Mouse (Mus musculus) ES-E14 (cell line): ENCODE results near the gene Shisa9. TPM values are rescaled to one million over a fixed set of nuclear protein-coding genes. Genes with fewer than 3 reads are reported as not detected.

Experiments
- DNase-seq: peaks from one replicate; pipeline ENCODE4 v3.0.0-alpha.2; 2013; ENCODE audit warnings: low read depth, low spot score
- H3K27ac ChIP-seq: 2 replicates; pipeline ENCODE4 v1.5.1; 2012; ENCODE audit warnings: low read depth, mild to moderate bottlenecking, low read length, moderate library complexity, mixed read lengths; ENCODE audit not compliant: poor library complexity, insufficient read depth, severe bottlenecking
- H3K36me3 ChIP-seq: 2 replicates; pipeline ENCODE4 v1.6.1; 2012; ENCODE audit warnings: mild to moderate bottlenecking, low read length, moderate library complexity, mixed read lengths; ENCODE audit not compliant: control insufficient read depth, poor library complexity, insufficient read depth, severe bottlenecking
- H3K4me1 ChIP-seq, 2 experiments: fragments of 150-350 bp in 1 of 2; sonication (generic) in 1 of 2; 2 replicates each; pipeline ENCODE4 v1.6.1; 2012; ENCODE audit warnings: low read length in 2 of 2, mild to moderate bottlenecking in 1 of 2, mixed read lengths in 1 of 2; ENCODE audit not compliant: control insufficient read depth in 2 of 2, insufficient read depth in 2 of 2, poor library complexity in 1 of 2
- H3K4me3 ChIP-seq, 2 experiments: fragments of 150-350 bp in 1 of 2; sonication (generic) in 1 of 2; 2 replicates each; pipeline ENCODE4 v1.5.1; 2012; ENCODE audit warnings: low read length in 2 of 2, low read depth in 1 of 2, mild to moderate bottlenecking in 1 of 2, mixed read lengths in 1 of 2; ENCODE audit not compliant: insufficient read depth in 1 of 2, poor library complexity in 1 of 2, severe bottlenecking in 1 of 2
- H3K9ac ChIP-seq: 2 replicates; pipeline ENCODE4 v1.6.1; 2012; ENCODE audit warnings: low read depth, mild to moderate bottlenecking, low read length, mixed read lengths; ENCODE audit not compliant: poor library complexity, insufficient read depth, severe bottlenecking
- H3K9me3 ChIP-seq: fragments of 150-350 bp; sonication (generic); 2 replicates; pipeline ENCODE4 v1.6.1; 2012; ENCODE audit warnings: low read depth, mild to moderate bottlenecking, low read length; ENCODE audit not compliant: control insufficient read depth, insufficient read depth
- CHD2 ChIP-seq: IDR thresholded peaks from 2 replicates; pipeline ENCODE4 v1.6.1; 2014; ENCODE audit warnings: mild to moderate bottlenecking, low read depth, low read length, inconsistent platforms
- HCFC1 ChIP-seq: IDR thresholded peaks from 2 replicates; pipeline ENCODE4 v1.6.1; 2012; ENCODE audit warnings: low read length, inconsistent platforms, borderline replicate concordance; ENCODE audit not compliant: insufficient read depth
- MAFK ChIP-seq: IDR thresholded peaks from 2 replicates; pipeline ENCODE4 v1.6.1; 2014; ENCODE audit warnings: mild to moderate bottlenecking, low read depth, low read length, inconsistent platforms; ENCODE audit not compliant: insufficient read depth
- ZC3H11A ChIP-seq: IDR thresholded peaks from 2 replicates; pipeline ENCODE4 v1.6.1; 2012; ENCODE audit warnings: low read depth, mild to moderate bottlenecking, inconsistent platforms, low read length, borderline replicate concordance
- ZNF384 ChIP-seq: IDR thresholded peaks from 2 replicates; pipeline ENCODE4 v1.6.1; 2012; ENCODE audit warnings: low read depth, low read length, inconsistent platforms
- in situ Hi-C, 2 experiments: fragments of 600-800 bp; cut with MboI; formaldehyde crosslinking; loops; one replicate each; pipeline ENCODE4 v1.15.1; 2025; ENCODE audit warnings: low sequenced_read_pairs in 2 of 2, inconsistent platforms in 1 of 2; ENCODE audit not compliant: unreplicated experiment in 2 of 2
- total RNA-seq: library from RNA; depleted of rRNA; stranded (reverse); fragments of 300-350 nt; gene quantifications from 2 replicates; pipeline ENCODE4 v1.2.3, GENCODE M21; 2012

The Shisa9 gene
- total RNA-seq, 1 experiment = not detected

DNA sequence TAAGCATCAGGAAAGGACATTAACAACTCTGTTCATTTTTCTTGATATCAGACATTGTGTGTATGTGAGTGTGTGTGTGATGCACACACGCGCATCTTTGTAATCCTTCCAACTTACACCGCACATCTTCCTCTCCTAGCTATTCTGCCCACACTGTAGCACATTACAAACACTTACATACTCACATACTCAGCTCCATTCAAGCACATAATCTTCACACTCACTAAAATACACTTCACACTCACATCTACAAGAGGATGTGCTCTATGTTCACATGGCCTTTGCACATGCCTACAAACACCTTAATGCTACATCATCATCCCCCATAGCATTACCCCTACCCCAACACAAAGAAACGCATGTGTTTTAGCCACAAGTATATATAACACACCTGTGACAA lies 212.9 kb downstream of the Shisa9 start:
- no peaks in the 10 kb centered on the region for H3K9me3 ChIP-seq
- no peak overlapping the region for H3K4me3 ChIP-seq
- TF ChIP-seq CHD2 (no peak), ZC3H11A (no peak), HCFC1 (no peak), MAFK (no peak), ZNF384 (no peak)
- in situ Hi-C loops = no loop called here
- no peaks in the 10 kb centered on the region for H3K36me3 ChIP-seq
- no peak for DNase-seq
- no peak overlapping the region for H3K27ac ChIP-seq
- H3K9ac ChIP-seq = no peak overlapping the region
- H3K4me1 ChIP-seq = no peaks in the 10 kb centered on the region

DNA sequence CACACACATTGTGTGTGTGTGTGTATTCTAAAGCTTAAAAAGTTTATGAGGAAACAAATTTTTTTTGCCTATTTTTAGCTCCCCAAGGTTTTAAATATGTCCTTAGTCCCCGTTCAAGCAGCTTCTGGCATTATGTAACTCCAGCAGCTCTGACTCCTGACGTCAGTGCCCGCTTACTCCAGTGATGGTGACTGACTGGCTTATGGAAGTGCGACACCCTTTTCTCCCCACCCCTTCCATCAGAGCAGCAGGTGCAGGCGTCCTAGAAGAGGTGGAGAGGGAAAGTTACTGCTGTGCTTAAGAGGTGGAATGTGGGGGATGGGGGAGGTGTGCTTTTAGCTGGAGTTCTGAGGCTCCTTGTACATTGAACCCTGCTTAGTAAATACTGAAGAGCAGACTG lies 213.7 kb downstream of the Shisa9 start:
- H3K36me3 ChIP-seq = no peaks in the 10 kb centered on the region
- no peak for DNase-seq
- H3K27ac ChIP-seq = no peak overlapping the region
- no peak overlapping the region for H3K9ac ChIP-seq
- H3K9me3 ChIP-seq = no peaks in the 10 kb centered on the region
- TF ChIP-seq MAFK (no peak), ZNF384 (no peak), ZC3H11A (no peak), HCFC1 (no peak), CHD2 (no peak)
- no peaks in the 10 kb centered on the region for H3K4me1 ChIP-seq
- in situ Hi-C loops = no loop called here
- H3K4me3 ChIP-seq = no peak overlapping the region

- H3K9ac ChIP-seq = no peak overlapping the region
- H3K27ac ChIP-seq = no peak overlapping the region
- DNase-seq = peak; percentile 7
- peak; percentile 68; the same call in 1 of the 2 replicates for TF ChIP-seq ZC3H11A
- no peak for TF ChIP-seq ZNF384
- H3K4me1 ChIP-seq = no peaks in the 10 kb centered on the region
- no peak overlapping the region for H3K4me3 ChIP-seq
- no peaks in the 10 kb centered on the region for H3K36me3 ChIP-seq
- in situ Hi-C loops = no loop called here
- no peaks in the 10 kb centered on the region for H3K9me3 ChIP-seq
Measured at GRCm38 (mm10) chr16:12201216-12201615, 217.3 kb downstream of the Shisa9 start.

GRCm38 (mm10) chr16:12202151-12202550 lies 218.2 kb downstream of the Shisa9 start:
- H3K36me3 ChIP-seq = no peaks in the 10 kb centered on the region
- DNase-seq = no peak
- TF ChIP-seq CHD2 (no peak), HCFC1 (no peak), MAFK (no peak), ZNF384 (no peak), ZC3H11A (no peak)
- no peaks in the 10 kb centered on the region for H3K9me3 ChIP-seq
- no peak overlapping the region for H3K4me3 ChIP-seq
- no peak overlapping the region for H3K27ac ChIP-seq
- in situ Hi-C loops = no loop called here
- no peaks in the 10 kb centered on the region for H3K4me1 ChIP-seq
- no peak overlapping the region for H3K9ac ChIP-seq

GRCm38 (mm10) chr16:12203055-12203454 lies 219.1 kb downstream of the Shisa9 start:
- H3K4me1 ChIP-seq = no peaks in the 10 kb centered on the region
- TF ChIP-seq MAFK = no peak
- no peak for TF ChIP-seq HCFC1
- TF ChIP-seq ZNF384 = no peak
- TF ChIP-seq CHD2 = no peak
- TF ChIP-seq ZC3H11A = no peak
- no peak overlapping the region for H3K27ac ChIP-seq
- no peak overlapping the region for H3K9ac ChIP-seq
- H3K4me3 ChIP-seq = no peak overlapping the region
- DNase-seq = no peak
- H3K36me3 ChIP-seq = no peaks in the 10 kb centered on the region
- in situ Hi-C loops = no loop called here
- H3K9me3 ChIP-seq = no peaks in the 10 kb centered on the region
